Mouse (Mus musculus) T-helper 1 cell (primary cell): ENCODE measurements at regions not wholly inside any gene's neighbourhood (a gene's known extent, or its start where the extent isn't known, plus 50 kb on each side); places are given as distances from the start of the nearest gene placed in this dataset.

Experiments
- in situ Hi-C: fragments of 300-600 bp; cut with MboI, MseI; formaldehyde crosslinking; loops from one replicate; pipeline ENCODE4 v1.15.1; 2025; ENCODE audit warnings: high pct_unique_total_duplicates

DNA sequence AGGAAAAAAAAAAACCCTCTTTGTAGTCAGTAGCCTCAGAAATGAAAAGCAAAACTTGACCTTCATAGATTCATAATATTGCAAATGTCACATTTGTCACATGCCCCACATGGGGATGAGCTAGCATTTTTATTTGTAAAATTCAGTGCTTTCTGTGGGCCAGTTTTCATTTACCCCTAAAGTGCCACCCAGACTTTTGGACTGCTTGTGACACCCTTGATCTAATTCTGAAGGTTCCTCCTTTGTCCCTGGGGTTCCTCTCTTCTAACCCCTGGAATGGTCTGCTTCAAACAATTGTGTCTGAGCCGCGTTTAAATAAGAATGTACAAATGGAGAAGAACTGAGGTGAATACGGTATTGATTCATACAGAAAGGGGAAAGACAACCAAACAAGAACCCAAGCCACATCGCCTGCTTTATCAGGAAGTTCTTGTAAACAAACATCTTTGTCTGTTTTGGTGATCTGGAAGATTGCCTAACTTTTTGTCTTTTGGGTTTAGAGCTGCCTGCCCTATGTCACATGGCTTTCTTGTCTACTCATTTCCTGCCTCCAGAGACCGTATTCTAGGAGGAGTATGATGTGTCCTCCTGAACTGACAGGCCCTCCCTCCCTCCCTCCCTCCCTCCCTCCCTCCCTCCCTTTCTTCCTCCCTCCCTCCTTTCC, 203.1 kb upstream of the Gm9833 start:
- in situ Hi-C loops = no loop called here

DNA sequence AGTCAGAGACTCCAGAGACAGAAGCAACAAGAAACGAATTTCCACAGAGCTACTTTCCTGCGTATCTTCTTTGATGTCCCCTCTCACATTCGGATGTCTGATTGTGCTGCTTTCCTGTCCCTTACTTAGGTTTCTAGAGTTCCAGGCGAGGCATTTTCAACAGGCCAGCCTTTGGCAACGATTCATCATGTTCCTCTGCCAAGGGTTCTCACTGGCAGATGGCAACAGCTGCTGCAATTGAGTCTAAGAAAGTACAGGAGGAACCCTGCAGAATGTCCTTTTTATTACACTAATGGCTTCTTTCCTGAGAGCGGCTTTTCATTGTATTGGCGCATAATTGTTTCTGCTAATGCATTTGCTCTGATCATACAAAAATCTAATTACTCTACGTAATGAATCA, 202.3 kb upstream of the Gm9833 start:
- in situ Hi-C loops = no loop called here

DNA sequence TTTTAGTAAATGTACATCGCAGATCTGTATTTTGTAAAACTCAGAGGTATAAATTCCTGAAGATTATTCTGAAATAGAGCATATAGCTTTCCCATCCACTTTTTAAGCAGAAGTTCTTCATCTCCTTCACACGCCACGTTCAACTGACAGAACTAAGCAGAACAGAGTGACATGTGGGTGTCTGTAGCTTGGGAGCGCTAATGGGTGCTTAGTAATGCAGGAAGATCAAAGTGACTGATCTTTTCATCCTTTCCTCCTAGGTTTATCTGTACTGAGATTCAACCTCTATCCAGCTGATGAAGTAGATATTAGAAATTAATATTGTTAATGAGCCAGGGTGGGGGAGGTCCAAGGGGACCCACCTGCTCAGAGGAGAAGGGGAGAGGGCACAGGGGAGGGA, 201.8 kb upstream of the Gm9833 start:
- in situ Hi-C loops = no loop called here

DNA sequence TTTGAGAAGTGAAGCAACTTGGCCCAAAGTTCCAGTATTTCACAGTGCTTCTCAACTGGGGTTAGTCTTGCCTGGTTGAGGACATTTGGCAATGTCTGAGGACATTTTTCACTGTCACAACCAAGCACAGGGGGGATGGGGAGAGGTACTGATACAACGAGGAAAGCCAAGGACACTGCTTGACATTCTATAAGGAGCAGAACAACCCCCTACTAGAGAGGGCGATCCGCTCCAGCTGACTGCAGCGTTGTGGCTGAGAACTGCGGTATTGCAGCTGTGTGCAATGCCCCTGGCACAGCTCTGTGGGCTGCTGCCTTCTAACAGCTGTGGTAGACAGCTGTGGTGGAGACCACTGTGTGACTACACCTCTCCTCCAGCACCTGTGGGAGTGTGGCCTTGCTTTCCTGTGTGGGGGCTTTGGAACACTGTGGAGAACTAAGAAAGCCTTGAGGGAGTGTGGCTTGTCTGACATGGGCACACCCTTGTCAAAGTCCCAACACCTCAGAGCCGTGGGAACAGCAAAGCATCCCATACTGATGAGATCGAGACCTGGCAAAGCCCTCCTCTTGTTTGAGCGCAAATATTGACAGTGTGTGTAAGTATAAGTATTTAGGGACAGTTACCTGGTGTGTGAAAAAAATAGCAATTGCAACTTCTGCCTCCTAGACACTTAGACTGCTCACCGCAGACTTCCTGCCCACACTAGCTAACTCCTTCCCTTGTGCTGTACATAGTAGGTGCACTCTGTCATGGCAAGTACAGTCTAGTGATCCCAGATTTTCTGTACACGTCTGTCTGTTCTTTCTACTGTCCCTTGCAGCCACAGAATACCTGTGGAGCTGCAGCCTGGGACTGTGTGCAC, 200.9 kb upstream of the Gm9833 start:
- in situ Hi-C loops = no loop called here

DNA sequence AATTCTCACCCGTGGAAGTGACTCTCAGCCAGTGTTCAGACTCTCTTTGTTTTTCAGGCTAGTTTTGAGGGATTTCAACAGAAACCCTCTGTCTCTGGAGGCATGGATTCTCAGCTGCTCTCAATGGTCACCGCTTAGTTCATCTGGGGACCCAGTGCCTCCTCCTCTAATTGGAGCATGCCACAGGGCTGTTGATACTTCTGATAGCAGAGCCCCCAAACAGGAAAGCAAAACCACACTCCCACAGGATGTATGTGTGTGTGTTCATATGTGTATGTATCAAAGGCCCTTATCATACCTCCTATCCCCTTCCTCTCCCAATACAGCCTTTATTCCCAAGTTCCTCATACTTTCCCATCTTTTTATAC, 200.3 kb upstream of the Gm9833 start:
- in situ Hi-C loops = no loop called here

GRCm38 (mm10) chr3:9888051-9888450, 199.9 kb upstream of the Gm9833 start:
- in situ Hi-C loops = no loop called here

GRCm38 (mm10) chr3:9892884-9893494, 194.9 kb upstream of the Gm9833 start:
- in situ Hi-C loops = no loop called here

- in situ Hi-C loops = no loop called here
Observed at GRCm38 (mm10) chr3:9895396-9896135, 192.3 kb upstream of the Gm9833 start.

DNA sequence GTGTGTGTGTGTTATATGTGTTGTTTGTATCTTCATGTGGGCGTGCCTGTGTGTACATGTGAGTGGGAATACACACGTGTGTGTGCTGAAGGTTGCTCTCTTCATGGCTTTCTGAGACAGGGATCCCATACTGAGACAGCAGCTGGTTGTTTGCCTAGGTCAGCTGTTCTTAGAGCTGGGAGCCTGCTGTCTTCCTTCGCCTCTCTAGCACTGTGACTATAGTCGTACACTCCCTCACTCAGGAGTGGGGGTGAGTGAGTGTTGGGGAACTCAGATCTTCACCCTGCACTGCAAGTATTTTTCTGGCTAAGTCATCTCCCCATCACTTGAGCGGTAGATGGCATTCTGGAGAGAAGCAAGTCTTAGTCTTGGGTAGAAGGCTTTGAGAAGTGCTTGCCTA, 191.6 kb upstream of the Gm9833 start:
- in situ Hi-C loops = no loop called here

- in situ Hi-C loops = no loop called here
Observed at GRCm38 (mm10) chr3:9901663-9902062, 186.2 kb upstream of the Gm9833 start.

GRCm38 (mm10) chr3:9913357-9913756, 174.6 kb upstream of the Gm9833 start:
- in situ Hi-C loops = no loop called here

GRCm38 (mm10) chr3:9916538-9917106, 171.3 kb upstream of the Gm9833 start:
- in situ Hi-C loops = no loop called here

DNA sequence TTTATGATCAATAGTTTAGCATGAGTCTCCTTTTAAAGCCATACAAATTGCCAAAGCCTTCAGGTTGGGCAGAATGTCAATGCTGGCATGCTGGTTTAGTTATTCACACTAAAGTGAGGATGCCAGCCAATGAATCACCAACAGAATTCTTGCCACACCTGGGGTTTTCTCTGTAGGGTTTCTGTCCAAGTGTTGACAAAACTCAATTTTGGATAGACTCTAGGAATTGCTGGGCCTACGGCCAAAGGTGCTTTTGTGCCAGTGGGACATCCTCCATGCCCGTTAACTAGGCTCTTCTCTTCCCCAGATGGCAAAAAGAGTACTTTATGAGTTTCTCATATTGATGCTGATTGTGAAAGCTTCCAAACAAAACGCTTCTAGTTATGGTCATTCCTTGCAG, 167.6 kb upstream of the Gm9833 start:
- in situ Hi-C loops = no loop called here

DNA sequence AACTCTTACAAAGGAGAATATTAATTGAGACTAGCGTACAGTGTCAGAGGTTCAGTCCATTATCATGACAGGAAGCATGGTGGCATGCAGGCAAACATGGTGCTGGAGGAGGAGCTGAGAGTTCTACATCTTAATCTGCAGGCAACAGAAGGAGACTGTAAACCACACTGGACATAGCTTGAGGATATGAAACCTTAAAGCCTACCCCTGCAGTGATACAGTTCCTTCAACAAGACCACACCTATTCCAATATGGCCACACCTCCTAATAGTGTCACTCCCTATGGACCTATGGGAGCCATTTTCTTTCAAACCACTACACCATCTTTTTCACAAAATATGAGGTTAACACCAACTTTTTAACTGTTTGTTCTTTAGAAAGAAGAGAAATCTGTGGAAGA, 166.2 kb upstream of the Gm9833 start:
- in situ Hi-C loops = no loop called here

DNA sequence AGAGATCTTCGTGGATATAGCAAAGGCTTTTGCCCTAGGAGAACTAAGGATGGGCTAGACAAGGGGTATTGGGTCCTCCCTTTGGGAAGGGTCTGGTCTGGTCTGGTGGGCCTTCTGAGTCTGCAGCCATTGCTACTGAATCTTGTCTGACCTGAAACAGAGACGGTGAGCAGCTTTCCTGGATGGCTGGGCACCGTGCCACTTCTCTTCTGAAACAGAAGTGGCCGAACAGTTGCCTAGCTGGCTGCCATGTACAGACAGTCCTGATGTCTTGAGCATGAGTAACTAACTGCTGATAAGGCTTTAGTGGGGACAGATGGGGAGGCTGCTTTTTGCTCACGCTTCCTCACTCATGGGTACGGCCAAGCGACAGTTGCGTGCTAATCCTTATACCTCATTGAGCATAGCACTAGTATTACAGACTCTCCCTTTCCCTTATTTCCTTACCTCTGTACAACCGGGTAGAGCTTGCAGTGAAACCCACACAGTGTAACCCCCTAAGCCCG, 165.3 kb upstream of the Gm9833 start:
- in situ Hi-C loops = no loop called here

DNA sequence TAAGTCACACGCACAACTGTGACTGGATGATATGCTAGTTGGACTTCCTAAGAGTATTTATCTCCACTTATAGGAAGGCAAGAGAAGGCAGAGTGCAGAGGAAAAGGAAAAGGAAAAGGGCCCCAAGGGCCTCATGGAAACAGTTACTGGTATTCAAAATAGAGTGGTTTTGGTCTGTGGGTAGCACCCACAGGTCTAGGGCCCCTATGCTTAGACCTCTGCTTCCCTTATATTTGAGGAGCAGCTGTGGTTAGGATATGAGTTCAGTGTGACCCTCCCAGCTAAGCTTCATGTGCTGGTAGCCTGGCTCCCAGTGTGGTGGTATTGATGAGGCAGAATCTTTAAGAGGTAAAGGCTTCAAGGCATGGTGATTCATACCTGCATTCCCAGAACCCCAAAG, 163.3 kb upstream of the Gm9833 start:
- in situ Hi-C loops = loop anchor here (25.0 kb wide), 1 partner anchor 537 kb away; no protein-coding TSS in a partner anchor

DNA sequence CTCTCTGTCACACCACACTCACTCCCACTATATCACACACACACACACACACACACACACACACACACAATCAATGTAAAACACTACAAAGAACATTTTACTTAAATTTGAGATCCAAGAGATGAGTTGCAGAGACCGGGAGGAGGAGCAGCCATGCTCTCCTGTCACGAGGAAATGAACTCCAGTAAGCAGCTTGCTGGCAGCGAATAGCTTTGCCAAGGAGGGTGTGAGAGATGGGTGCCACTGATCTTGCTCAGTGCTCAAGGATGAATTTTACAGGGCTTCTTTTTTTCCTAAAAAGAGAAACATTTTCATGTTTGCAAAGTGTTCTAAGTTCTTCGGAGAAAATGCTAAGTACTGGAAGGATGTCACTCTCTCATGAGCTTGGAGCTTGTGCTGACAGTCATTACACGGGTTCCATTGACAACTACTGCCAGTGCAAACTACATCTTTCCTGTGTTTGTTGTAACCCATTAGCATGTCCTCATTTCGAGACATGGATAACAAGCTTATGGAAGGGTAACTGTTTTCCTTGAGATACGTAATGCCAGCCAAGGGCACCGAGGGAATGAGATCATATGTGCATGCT, 151.0 kb upstream of the Gm9833 start:
- in situ Hi-C loops = loop anchor here (25.0 kb wide), 1 partner anchor 550 kb away; no protein-coding TSS in a partner anchor

GRCm38 (mm10) chr3:9938651-9939050, 149.3 kb upstream of the Gm9833 start:
- in situ Hi-C loops = loop anchor here (25.0 kb wide), 1 partner anchor 551 kb away; no protein-coding TSS in a partner anchor

DNA sequence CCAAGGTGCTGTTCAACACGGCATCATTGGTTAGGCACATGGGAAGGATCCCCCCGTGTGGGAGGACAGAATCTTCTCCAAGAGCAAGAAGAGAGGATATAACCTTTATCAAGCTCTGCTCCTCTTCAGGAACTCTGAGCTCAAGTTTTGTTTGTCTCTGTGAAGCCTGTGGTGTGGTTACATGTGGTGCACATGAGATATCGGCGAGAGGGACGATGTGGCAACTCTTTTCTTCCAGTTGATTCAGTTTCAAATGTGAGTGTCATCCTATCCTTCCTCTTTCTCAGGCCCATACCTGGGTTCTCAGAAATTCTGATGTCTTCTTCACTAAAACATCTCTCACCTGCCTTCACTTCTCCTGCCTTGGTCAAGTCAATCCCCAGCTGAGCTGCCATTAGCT, 145.3 kb upstream of the Gm9833 start:
- in situ Hi-C loops = loop anchor here (5.0 to 25.0 kb wide), 2 partner anchors 90 to 555 kb away; no protein-coding TSS in a partner anchor

DNA sequence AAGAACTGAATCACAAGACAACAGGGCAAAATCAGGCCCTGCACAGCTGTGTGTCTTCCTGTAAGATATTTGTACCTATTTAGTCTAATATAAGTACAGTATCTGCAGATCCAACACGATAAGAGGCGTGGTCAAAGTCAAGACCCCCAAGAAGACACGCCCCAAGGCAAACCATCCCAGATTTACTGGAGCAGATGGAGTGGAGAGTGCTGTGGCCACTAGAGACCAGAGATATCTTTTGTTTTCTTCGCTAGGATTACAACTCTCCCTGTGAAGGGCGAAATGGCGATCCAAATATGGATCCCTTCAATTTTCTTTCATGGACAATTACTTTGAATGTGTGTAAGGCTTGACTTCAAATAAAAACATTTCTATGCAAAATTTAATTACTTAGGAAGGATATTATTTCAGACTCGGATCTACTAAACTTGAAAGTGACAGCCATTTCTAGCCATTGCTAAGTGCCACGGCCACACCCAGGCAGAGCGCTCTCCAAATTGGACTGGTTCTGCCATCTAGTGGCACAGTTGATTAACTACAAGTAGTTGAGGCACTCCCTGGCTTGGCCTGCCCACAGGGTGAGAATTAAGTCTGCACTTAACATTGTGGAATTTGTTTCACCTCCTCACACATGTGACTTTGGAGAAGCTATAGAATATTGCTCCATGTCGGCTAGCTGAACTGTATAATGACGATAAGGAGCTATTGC, 140.4 kb upstream of the Gm9833 start:
- in situ Hi-C loops = loop anchor here (5.0 to 25.0 kb wide), 2 partner anchors 240 to 560 kb away; no protein-coding TSS in a partner anchor
